Mouse (Mus musculus) layer of hippocampus, adult 9-11 months (tissue): ENCODE measurements at regions not wholly inside any gene's neighbourhood (a gene's known extent, or its start where the extent isn't known, plus 50 kb on each side); places are given as distances from the start of the nearest gene placed in this dataset.
"Not testable (repeated sequence)": the region's sequence is repeated elsewhere in the genome, so short reads cannot be mapped to it uniquely, and the experiment has no call there.

Experiments used
- DNase-seq: peaks from one replicate; pipeline ENCODE4 v3.0.0; 2022

- DNase-seq: no peak
These were observed 120.4 kb upstream of the Thpo start for GRCm38 (mm10) chr16:20854696-20855213.

- DNase-seq: no peak
These were observed 103.8 kb upstream of the Thpo start for GRCm38 (mm10) chr16:20838151-20838550.

- DNase-seq: no peak
These were observed 102.6 kb upstream of the Thpo start for GRCm38 (mm10) chr16:20836866-20837265.

GRCm38 (mm10) chr16:20833838-20834237 is 99.5 kb upstream of the Thpo start:
- DNase-seq: not testable (repeated sequence)

GRCm38 (mm10) chr16:20833301-20833700 is 99.0 kb upstream of the Thpo start:
- DNase-seq: no peak

- no peak for DNase-seq
These were observed 95.6 kb upstream of the Thpo start for GRCm38 (mm10) chr16:20829732-20830435.

- no peak for DNase-seq
These were observed 94.9 kb upstream of the Thpo start for GRCm38 (mm10) chr16:20828996-20829731.

- peak; percentile 90 for DNase-seq
These were observed 89.9 kb upstream of the Thpo start for GRCm38 (mm10) chr16:20824226-20824625.

- DNase-seq: no peak
These were observed 86.6 kb upstream of the Thpo start for GRCm38 (mm10) chr16:20820939-20821338.

- DNase-seq: no peak
These were observed 85.3 kb upstream of the Thpo start for GRCm38 (mm10) chr16:20819568-20819967.

GRCm38 (mm10) chr16:20818711-20819189 is 84.4 kb upstream of the Thpo start:
- no peak for DNase-seq

- no peak for DNase-seq
These were observed 80.7 kb upstream of the Thpo start for GRCm38 (mm10) chr16:20814976-20815375.

GRCm38 (mm10) chr16:20814240-20814639 is 79.9 kb upstream of the Thpo start:
- DNase-seq: no peak

- not testable (repeated sequence) for DNase-seq
These were observed 77.7 kb upstream of the Thpo start for GRCm38 (mm10) chr16:20812025-20812424.

GRCm38 (mm10) chr16:20810322-20810721 is 76.0 kb upstream of the Thpo start:
- no peak for DNase-seq

GRCm38 (mm10) chr16:20808263-20808662 is 74.0 kb upstream of the Thpo start:
- no peak for DNase-seq

- DNase-seq: no peak
These were observed 72.4 kb upstream of the Thpo start for GRCm38 (mm10) chr16:20806739-20807138.

GRCm38 (mm10) chr16:20805793-20806192 is 71.5 kb upstream of the Thpo start:
- no peak for DNase-seq

GRCm38 (mm10) chr16:20805086-20805485 is 70.8 kb upstream of the Thpo start:
- no peak for DNase-seq

- peak; percentile 73 for DNase-seq
These were observed 70.3 kb upstream of the Thpo start for GRCm38 (mm10) chr16:20804601-20805017.

GRCm38 (mm10) chr16:20803278-20803930 is 69.1 kb upstream of the Thpo start:
- no peak for DNase-seq

GRCm38 (mm10) chr16:20802724-20803123 is 68.4 kb upstream of the Thpo start:
- no peak for DNase-seq

GRCm38 (mm10) chr16:20800038-20800437 is 65.7 kb upstream of the Thpo start:
- no peak for DNase-seq
